Mouse (Mus musculus) B cell, adult 2 months (primary cell): ENCODE measurements around the gene Nudt3.

ENCODE experiments used
- DNase-seq, 2 experiments: peaks; one replicate each; pipeline ENCODE4 v3.0.0; 2022

The Nudt3 gene

GRCm38 (mm10) chr17:27596376-27597190 lies 26.7 kb downstream of the Nudt3 start:
- DNase-seq = no peak

- DNase-seq = no peak
Observed at GRCm38 (mm10) chr17:27595659-27596375, 27.5 kb downstream of the Nudt3 start.

GRCm38 (mm10) chr17:27592565-27592910 lies 30.8 kb downstream of the Nudt3 start:
- no peak for DNase-seq

- peak; percentile 9 to 27 for DNase-seq
Observed at GRCm38 (mm10) chr17:27591826-27592564, 31.3 kb downstream of the Nudt3 start.

GRCm38 (mm10) chr17:27588231-27588630 lies 35.1 kb downstream of the Nudt3 start:
- DNase-seq = peak; percentile 12 to 17

GRCm38 (mm10) chr17:27587252-27587651 lies 36.0 kb downstream of the Nudt3 start:
- DNase-seq = no peak

- DNase-seq = no peak
Observed at GRCm38 (mm10) chr17:27586661-27587060, 36.6 kb downstream of the Nudt3 start.

GRCm38 (mm10) chr17:27583185-27583894 lies 40.0 kb downstream of the Nudt3 start:
- DNase-seq = no peak

- no peak for DNase-seq
Observed at GRCm38 (mm10) chr17:27580392-27581068, 42.8 kb downstream of the Nudt3 start.

GRCm38 (mm10) chr17:27579816-27580215 lies 43.5 kb downstream of the Nudt3 start:
- DNase-seq = no peak

- DNase-seq = no peak
Observed at GRCm38 (mm10) chr17:27578487-27578886, 44.8 kb downstream of the Nudt3 start.

- DNase-seq = peak in 1 of 2 experiments; percentile 24
Observed at GRCm38 (mm10) chr17:27577468-27577867, 45.8 kb downstream of the Nudt3 start.

GRCm38 (mm10) chr17:27576056-27576455 lies 47.2 kb downstream of the Nudt3 start:
- DNase-seq = no peak

- DNase-seq = no peak
Observed at GRCm38 (mm10) chr17:27575116-27575776, 48.0 kb downstream of the Nudt3 start.

GRCm38 (mm10) chr17:27574470-27575115 lies 48.7 kb downstream of the Nudt3 start:
- DNase-seq = no peak

- no peak for DNase-seq
Observed at GRCm38 (mm10) chr17:27573772-27574320, 49.4 kb downstream of the Nudt3 start.

- no peak for DNase-seq
Observed at GRCm38 (mm10) chr17:27571315-27571714, 52.0 kb downstream of the Nudt3 start.

- no peak for DNase-seq
Observed at GRCm38 (mm10) chr17:27568228-27568627, 55.1 kb downstream of the Nudt3 start.

GRCm38 (mm10) chr17:27565942-27566267 lies 57.4 kb downstream of the Nudt3 start:
- DNase-seq = no peak

GRCm38 (mm10) chr17:27565163-27565941 lies 57.9 kb downstream of the Nudt3 start, which contains the start of gene AI413582:
Gene AI413582, minus strand, starts transcription at chr17:27565756.
- DNase-seq = peak; percentile 97 to 98
